Mouse (Mus musculus): ENCODE measurements around the gene Hoxc10. TPM values are rescaled to one million over a fixed set of nuclear protein-coding genes. Genes with fewer than 3 reads are reported as not detected.

The Hoxc10 gene
- polyA plus RNA-seq, 1 experiment from 2014 or later = not detected

- peaks cover 98% of the 10 kb centered on the region for H3K27me3 ChIP-seq (replicated peaks; ENCODE audit: control insufficient read depth, insufficient read depth, low read length)
- no peaks in the 10 kb centered on the region for H3K4me1 ChIP-seq (ENCODE audit: control insufficient read depth, insufficient read depth, low read length)
- H3K4me3 ChIP-seq (ENCODE audit: low read depth, low read length) = no peak overlapping the region
- no peak overlapping the region for H3K27ac ChIP-seq (ENCODE audit: low read depth, low read length)
- DNase-seq (ENCODE audit: low spot score) = no peak
- ATAC-seq = no peak
- 8% methylated on average over 6 of the region's 6 CpGs for WGBS
- H3K4me2 ChIP-seq (ENCODE audit: low read length) = no peak overlapping the region
- H3K9ac ChIP-seq (ENCODE audit: low read length) = no peak overlapping the region
- H3K36me3 ChIP-seq (ENCODE audit: control insufficient read depth, insufficient read depth, low read length) = no peaks in the 10 kb centered on the region
- H3K9me3 ChIP-seq (replicated peaks; ENCODE audit: control insufficient read depth, low read length) = no peaks in the 10 kb centered on the region
These were observed 43.7 kb upstream of the Hoxc10 start for GRCm38 (mm10) chr15:102922636-102923500.

GRCm38 (mm10) chr15:102927032-102927645 lies 39.5 kb upstream of the Hoxc10 start:
- Histone ChIP-seq H3K27ac (ENCODE audit: low read depth, low read length) (no peak overlapping the region), H3K4me3 (ENCODE audit: low read depth, low read length) (no peak overlapping the region), H3K4me1 (ENCODE audit: control insufficient read depth, insufficient read depth, low read length) (no peaks in the 10 kb centered on the region), H3K4me2 (ENCODE audit: low read length) (no peak overlapping the region), H3K9ac (ENCODE audit: low read length) (no peak overlapping the region), H3K9me3 (replicated peaks; ENCODE audit: control insufficient read depth, low read length) (no peaks in the 10 kb centered on the region), H3K27me3 (replicated peaks; ENCODE audit: control insufficient read depth, insufficient read depth, low read length) (peaks cover 98% of the 10 kb centered on the region), H3K36me3 (ENCODE audit: control insufficient read depth, insufficient read depth, low read length) (no peaks in the 10 kb centered on the region)
- DNase-seq (ENCODE audit: low spot score) (no peak), ATAC-seq (no peak)
- WGBS = under 1% methylated on average over 40 of the region's 40 CpGs

GRCm38 (mm10) chr15:102931706-102932358 lies 34.8 kb upstream of the Hoxc10 start:
- WGBS = under 1% methylated on average over 23 of the region's 23 CpGs
- H3K27me3 ChIP-seq (replicated peaks; ENCODE audit: control insufficient read depth, insufficient read depth, low read length) = peaks cover 99% of the 10 kb centered on the region
- no peaks in the 10 kb centered on the region for H3K9me3 ChIP-seq (replicated peaks; ENCODE audit: control insufficient read depth, low read length)
- H3K27ac ChIP-seq (ENCODE audit: low read depth, low read length) = no peak overlapping the region
- H3K4me1 ChIP-seq (ENCODE audit: control insufficient read depth, insufficient read depth, low read length) = no peaks in the 10 kb centered on the region
- H3K4me3 ChIP-seq (ENCODE audit: low read depth, low read length) = no peak overlapping the region
- no peak for DNase-seq (ENCODE audit: low spot score)
- no peak overlapping the region for H3K9ac ChIP-seq (ENCODE audit: low read length)
- H3K36me3 ChIP-seq (ENCODE audit: control insufficient read depth, insufficient read depth, low read length) = no peaks in the 10 kb centered on the region
- H3K4me2 ChIP-seq (ENCODE audit: low read length) = no peak overlapping the region
- no peak for ATAC-seq

- H3K27ac ChIP-seq (ENCODE audit: low read depth, low read length) = no peak overlapping the region
- H3K27me3 ChIP-seq (replicated peaks; ENCODE audit: control insufficient read depth, insufficient read depth, low read length) = peaks cover 100% of the 10 kb centered on the region
- H3K4me2 ChIP-seq (ENCODE audit: low read length) = no peak overlapping the region
- H3K4me3 ChIP-seq (ENCODE audit: low read depth, low read length) = no peak overlapping the region
- DNase-seq (ENCODE audit: low spot score) = no peak
- under 1% methylated on average over 12 of the region's 12 CpGs for WGBS
- H3K4me1 ChIP-seq (ENCODE audit: control insufficient read depth, insufficient read depth, low read length) = no peaks in the 10 kb centered on the region
- no peak for ATAC-seq
- H3K36me3 ChIP-seq (ENCODE audit: control insufficient read depth, insufficient read depth, low read length) = no peaks in the 10 kb centered on the region
- H3K9ac ChIP-seq (ENCODE audit: low read length) = no peak overlapping the region
- no peaks in the 10 kb centered on the region for H3K9me3 ChIP-seq (replicated peaks; ENCODE audit: control insufficient read depth, low read length)
These were observed 32.2 kb upstream of the Hoxc10 start for GRCm38 (mm10) chr15:102934438-102934837.

GRCm38 (mm10) chr15:102934897-102935296 lies 31.7 kb upstream of the Hoxc10 start:
- no peak for DNase-seq (ENCODE audit: low spot score)
- no peak overlapping the region for H3K4me3 ChIP-seq (ENCODE audit: low read depth, low read length)
- H3K4me2 ChIP-seq (ENCODE audit: low read length) = no peak overlapping the region
- no peak overlapping the region for H3K27ac ChIP-seq (ENCODE audit: low read depth, low read length)
- no peaks in the 10 kb centered on the region for H3K9me3 ChIP-seq (replicated peaks; ENCODE audit: control insufficient read depth, low read length)
- H3K27me3 ChIP-seq (replicated peaks; ENCODE audit: control insufficient read depth, insufficient read depth, low read length) = peaks cover 100% of the 10 kb centered on the region
- ATAC-seq = no peak
- H3K36me3 ChIP-seq (ENCODE audit: control insufficient read depth, insufficient read depth, low read length) = no peaks in the 10 kb centered on the region
- WGBS = under 1% methylated on average over 27 of the region's 27 CpGs
- no peaks in the 10 kb centered on the region for H3K4me1 ChIP-seq (ENCODE audit: control insufficient read depth, insufficient read depth, low read length)
- no peak overlapping the region for H3K9ac ChIP-seq (ENCODE audit: low read length)

- ATAC-seq (no peak), DNase-seq (ENCODE audit: low spot score) (no peak)
- under 1% methylated on average over 31 of the region's 31 CpGs for WGBS
- H3K27ac ChIP-seq (ENCODE audit: low read depth, low read length) = no peak within 1 kb of the TSS
- no peaks in the 10 kb centered on the region for H3K36me3 ChIP-seq (ENCODE audit: control insufficient read depth, insufficient read depth, low read length)
- H3K27me3 ChIP-seq (replicated peaks; ENCODE audit: control insufficient read depth, insufficient read depth, low read length) = peaks cover 100% of the 10 kb centered on the region
- no peak within 1 kb of the TSS for H3K4me2 ChIP-seq (ENCODE audit: low read length)
- no peaks in the 10 kb centered on the region for H3K9me3 ChIP-seq (replicated peaks; ENCODE audit: control insufficient read depth, low read length)
- H3K9ac ChIP-seq (ENCODE audit: low read length) = no peak within 1 kb of the TSS
- no peak within 1 kb of the TSS for H3K4me3 ChIP-seq (ENCODE audit: low read depth, low read length)
- no peaks in the 10 kb centered on the region for H3K4me1 ChIP-seq (ENCODE audit: control insufficient read depth, insufficient read depth, low read length)
These were observed 30.2 kb upstream of the Hoxc10 start, which contains the start of gene Hoxc12 for GRCm38 (mm10) chr15:102936279-102936972. TSS of gene Hoxc12 (plus strand) at chr15:102936757.

- no peaks in the 10 kb centered on the region for H3K9me3 ChIP-seq (replicated peaks; ENCODE audit: control insufficient read depth, low read length)
- ATAC-seq = no peak
- H3K4me1 ChIP-seq (ENCODE audit: control insufficient read depth, insufficient read depth, low read length) = no peaks in the 10 kb centered on the region
- WGBS = under 1% methylated on average over 49 of the region's 50 CpGs
- H3K4me2 ChIP-seq (ENCODE audit: low read length) = no peak overlapping the region
- H3K9ac ChIP-seq (ENCODE audit: low read length) = no peak overlapping the region
- peaks cover 100% of the 10 kb centered on the region for H3K27me3 ChIP-seq (replicated peaks; ENCODE audit: control insufficient read depth, insufficient read depth, low read length)
- no peak for DNase-seq (ENCODE audit: low spot score)
- H3K4me3 ChIP-seq (ENCODE audit: low read depth, low read length) = no peak overlapping the region
- no peaks in the 10 kb centered on the region for H3K36me3 ChIP-seq (ENCODE audit: control insufficient read depth, insufficient read depth, low read length)
- H3K27ac ChIP-seq (ENCODE audit: low read depth, low read length) = no peak overlapping the region
These were observed 29.4 kb upstream of the Hoxc10 start for GRCm38 (mm10) chr15:102937036-102937666.

Data from forebrain, embryonic 14.5 days (tissue).